Mouse (Mus musculus): ENCODE measurements around the gene Trim7.

- peak; percentile 92 for TF ChIP-seq CTCF (IDR thresholded peaks at IDR 0.05; ENCODE audit: extremely low read depth, insufficient read length, insufficient replicate concordance, low read depth, low read length)
- no peak for TF ChIP-seq POLR2A (IDR thresholded peaks at IDR 0.05; ENCODE audit: low read depth, low read length)
Measured at GRCm38 (mm10) chr11:48789973-48790823, 35.7 kb upstream of the Trim7 start.

Data from small intestine, adult 2 months (tissue).